Mouse (Mus musculus): ENCODE results near the gene Gm17304.

Gene Gm17304

DNA sequence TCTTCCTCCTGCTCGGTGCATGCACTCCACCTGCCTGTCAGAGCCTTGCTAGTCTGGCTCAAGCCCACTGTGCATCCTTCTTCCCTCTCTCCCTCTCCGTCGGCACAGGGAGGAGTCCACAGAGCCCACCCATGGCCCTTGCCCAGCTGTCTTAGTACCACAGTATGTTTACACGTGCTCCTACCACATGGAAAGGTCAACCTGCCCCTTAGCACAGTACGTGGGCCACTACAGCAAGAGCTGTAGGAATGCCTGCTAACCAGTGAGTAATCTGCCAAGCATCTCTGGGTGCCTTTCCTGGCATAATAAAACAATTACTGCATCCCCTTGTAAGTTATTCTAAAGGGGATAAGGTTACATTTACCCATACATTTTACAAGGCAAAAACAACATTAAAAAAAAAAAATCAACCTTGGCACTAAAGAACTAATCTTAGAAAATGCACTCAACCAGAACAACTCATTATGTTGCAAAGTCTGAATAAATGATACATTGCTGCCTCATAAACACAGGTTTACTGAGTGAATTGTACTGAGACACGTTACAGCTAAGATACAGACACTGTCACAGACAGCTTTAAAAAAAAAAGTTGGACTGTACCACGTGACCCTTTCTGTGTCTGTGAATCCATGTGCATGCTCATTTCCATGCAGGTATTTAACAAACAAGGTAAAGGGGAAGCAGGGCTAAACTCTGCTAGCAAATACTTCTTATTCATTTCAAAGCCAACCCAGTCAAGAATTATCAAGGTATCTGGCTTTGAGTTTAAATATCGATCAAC is 19.7 kb downstream of the Gm17304 start:
- DNase-seq, result no peak

DNA sequence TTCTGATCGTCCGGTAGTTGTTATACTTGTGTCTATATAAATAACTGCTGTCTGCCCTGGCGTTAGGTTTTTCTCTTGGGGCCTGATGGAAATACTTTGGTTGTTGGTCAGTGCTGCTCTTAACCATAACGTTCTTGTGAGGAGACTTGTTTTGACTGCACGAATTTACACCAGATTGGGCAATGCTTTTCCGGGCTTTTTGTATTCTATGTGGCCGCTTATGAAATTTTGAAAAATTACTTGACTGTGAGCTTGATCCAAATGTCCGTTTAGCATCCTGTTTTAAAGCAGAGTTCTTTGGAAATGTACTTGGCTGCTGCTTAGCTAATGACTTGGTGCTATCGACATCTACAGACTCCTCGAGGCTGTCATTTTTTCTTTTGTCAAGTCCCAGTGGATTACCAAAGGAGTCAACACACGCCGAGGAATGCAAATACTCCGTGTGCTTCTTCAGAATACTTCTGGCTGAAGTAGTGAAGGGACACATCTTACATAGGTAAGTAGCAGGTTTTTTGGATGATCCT is 27.6 kb downstream of the Gm17304 start:
- no peak for DNase-seq

DNA sequence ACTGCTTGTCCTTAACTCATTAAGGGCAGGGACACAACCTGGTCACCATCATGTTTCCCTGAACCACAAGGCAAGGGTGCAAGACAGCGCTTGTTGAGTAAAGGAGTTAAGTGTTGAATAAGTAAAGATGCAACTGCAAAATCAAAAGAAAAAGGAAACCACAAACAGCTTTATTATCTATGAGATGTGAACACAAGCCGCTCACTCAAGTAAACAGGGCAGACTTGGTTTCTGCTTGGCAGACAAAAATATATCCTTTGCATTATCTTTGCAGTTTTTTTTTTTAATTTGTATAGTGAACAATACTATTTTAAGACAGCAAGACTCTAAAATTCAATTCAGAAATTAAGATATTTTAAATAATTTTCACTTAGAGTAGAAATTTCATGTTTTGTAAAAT is 30.7 kb downstream of the Gm17304 start:
- no peak for DNase-seq

DNA sequence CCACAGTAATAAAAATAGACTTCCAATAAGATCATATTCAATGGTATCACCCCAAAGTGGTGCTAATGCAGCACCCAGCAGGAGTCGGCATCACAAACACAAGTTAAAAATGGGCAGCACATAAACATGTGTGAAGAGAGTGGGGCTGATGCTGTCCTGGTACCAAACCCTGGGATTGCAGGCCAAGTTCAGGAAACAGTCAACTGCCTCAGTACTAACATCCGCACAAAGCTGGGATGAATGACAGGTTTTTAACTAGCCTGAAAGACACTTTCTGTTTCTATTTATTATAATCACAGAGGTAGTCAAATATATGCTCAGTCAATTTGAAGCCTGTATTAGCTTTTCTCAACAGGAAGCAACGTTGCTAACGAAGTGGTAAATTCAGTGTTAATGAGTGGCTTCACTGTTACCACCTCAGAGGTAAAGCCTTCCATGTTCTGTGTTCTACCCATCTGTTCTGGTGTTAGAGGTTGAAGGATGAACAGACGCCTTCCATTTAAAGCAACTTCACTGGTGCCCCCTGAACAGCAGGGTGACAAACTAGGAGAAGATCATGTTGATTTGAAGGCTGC is 31.4 kb downstream of the Gm17304 start:
- DNase-seq, result no peak

DNA sequence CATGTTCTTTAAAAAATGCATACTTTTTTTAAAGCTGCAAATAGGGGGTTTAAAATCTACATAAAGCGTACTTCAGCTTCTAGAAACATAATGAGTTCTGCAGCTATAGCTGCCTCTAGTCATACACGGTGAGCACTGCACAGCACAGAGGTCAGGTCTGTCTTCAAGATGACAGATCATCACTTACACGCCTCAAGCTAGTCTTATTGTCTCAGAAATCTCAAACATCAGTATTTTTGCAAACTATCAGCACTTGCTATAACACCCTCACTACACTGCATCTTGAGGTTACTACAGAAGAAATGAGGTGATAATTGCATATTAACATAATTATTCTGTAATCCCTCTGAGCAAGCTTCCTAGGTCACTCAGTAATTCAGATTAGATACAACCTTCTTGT is 33.0 kb downstream of the Gm17304 start:
- DNase-seq, result no peak

DNA sequence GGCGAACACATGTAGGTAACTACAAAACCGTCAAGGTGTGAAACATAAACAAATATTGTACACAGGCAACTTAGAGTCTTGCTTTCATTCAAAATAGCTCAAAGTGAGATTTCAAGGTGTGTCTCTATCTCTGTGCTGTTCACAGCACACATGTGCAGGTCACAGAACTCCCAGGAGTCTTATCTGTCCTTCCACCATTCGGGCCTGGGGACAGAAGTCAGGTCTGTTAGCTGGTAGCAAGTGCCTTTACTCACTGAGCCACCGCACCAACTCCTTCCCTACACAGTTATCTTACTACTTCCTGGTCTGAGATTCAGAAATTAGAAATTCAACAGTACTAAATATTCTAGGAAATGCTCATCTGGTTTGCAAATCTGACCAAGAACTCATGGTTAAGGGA is 34.5 kb downstream of the Gm17304 start:
- no peak for DNase-seq

DNA sequence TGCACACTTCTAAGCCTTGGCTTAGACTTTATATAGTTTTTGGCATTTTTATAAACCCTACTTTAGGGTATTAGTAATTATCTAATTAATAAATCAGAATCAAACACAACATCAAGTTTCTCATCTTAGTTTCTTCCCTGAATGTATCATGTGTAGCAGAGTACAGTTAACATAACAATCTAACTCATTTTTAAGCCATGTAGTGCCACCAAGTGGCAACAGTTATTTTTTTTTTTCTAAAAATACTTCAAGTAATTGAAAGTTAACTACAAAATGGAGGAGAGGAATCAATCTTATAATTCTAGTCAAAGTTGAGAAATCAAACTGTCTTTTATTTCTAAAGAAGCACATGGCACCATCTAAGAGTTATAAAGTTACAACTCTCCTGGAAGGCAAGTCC is 40.5 kb downstream of the Gm17304 start:
- no peak for DNase-seq

DNA sequence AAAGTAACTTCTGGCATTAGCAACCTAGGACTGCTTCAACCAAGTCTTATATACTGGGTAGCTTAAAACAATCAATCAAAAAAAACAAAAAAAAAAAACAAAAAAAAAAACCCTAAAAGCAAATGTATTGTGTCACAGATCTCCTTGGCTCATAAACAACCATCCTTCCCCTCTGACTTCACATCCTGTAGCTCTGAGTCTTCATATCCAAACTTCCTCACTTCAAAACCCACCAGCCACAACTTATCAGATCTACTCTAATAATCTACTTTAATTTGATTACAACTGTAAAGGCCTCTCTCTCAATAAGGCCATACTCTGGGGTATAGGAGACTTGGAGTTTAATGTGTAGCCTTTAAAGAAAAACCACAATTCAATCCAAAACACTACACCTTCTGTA is 41.1 kb downstream of the Gm17304 start:
- no peak for DNase-seq

DNA sequence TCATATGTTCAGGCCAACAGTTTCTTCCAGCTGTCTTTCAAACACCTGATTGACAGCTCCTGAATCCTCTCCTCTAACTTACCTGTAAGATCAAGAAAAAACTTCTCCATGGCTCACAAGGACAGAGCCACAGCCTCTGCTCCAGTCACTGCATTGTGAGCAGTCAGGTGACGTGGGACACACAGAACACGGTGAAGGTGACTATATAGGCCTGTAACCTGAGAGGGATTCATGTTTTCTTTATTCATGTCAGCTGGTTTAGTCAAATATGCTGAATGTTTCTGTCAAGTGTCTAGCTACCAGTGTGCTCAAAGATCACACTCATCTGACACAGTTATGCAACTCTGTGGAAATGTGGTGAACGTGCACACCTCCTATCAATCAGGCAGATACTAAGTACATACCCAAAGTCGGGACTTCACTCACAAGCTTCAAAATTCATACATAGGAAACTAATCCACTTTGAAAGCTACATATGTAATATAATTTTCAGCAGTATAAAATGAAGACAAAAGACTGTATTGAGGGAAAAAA is 43.4 kb downstream of the Gm17304 start:
- DNase-seq, result no peak

DNA sequence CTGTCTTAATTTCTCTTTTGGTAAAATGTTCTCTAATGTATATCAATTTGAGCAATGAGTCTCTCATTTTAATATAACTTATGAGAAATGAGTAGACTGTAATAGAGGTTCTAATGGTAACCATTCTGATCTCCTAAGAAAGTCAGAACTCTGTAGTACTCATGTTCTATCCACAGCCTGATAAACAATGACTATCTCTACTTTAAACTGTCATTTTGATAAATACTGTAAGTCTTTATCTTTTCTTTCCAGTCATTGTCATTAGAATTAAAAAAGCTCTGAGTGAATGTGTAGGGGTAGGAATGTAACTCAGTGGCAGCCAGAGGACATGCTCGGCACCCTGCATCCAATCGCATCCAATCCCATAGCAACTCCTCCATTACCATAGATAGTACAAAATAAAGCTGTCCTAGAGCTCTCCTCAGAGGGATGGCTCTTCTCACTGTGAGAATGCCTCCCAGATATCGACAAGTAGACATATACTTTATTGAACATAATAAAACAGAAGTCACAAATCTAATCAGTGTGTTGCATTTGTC is 44.0 kb downstream of the Gm17304 start:
- DNase-seq, result no peak
